Mouse (Mus musculus): ENCODE measurements around the gene Grm1.

Grm1 gene

DNA sequence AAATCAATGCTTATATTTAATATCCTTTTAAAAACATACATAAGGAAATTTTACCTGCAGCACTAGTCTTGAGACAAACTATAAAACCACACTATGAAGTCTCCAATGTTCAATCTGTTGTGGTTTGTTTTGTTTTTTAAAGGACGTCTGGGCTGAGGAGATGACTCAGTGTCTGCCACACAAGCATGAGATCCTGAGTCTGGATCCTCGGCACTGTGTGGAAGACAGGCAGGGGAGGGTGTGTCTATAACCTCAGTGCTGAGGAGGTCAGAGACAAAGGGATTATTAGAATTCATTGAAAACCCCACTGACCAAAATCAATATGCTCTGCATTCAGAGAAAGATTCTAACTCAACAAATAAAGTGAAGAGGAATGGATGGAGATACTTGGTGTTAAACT, 110.8 kb downstream of the Grm1 start:
- no peak for DNase-seq (ENCODE audit: inconsistent age in 2 of 2, low spot score in 1 of 2)

DNA sequence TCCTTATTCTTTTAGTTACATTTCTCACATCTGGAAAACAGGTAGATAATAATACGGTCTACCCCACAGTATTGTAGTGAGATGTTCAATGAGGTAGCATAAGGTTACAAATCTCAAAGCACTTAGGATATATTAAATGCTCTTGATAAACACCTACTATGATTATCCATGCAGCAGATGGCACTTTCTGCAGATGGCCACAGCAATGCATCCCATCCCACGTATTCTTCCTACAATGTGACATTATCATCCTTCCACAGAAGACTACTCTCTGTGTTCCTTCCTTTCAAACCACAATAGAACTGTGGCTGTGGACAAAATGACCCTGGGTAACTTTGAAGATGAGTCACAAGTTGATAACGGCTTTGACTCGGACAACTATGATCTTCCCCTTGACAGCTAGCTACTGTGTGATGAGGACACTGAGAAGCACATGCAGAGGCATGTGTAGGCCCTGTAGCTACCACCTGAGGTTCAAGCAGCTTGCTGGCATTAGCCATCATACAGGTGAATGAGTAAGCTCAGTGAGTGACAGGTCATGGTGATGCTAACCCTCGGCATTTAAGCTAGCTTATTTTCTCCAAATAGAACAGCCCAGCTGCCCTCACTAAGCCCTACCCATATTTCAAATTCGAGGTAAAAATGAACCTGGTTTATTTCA, 117.5 kb downstream of the Grm1 start:
- peak; percentile 16 to 44 for DNase-seq (ENCODE audit: inconsistent age in 2 of 2, low spot score in 1 of 2)

DNA sequence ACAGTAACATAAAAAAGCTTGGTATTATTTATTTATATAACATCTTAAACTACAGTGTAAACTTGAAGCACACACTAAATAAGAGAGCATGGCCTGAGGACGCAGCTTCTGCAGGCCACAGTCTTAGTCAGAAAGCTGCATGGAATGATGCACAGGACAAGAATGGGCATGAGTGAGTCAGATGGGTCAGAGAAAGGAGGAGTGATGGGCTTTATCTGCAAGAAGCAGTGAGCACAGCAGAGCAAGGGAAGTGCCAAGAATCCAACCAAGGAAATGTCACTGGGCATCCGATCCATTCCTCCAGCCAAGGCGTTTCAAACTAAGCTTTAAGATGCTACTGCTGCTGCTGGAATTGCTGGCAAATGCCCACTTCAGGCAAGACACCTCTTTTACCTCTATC, 131.6 kb downstream of the Grm1 start:
- DNase-seq (ENCODE audit: inconsistent age in 2 of 2, low spot score in 1 of 2), result peak in 1 of 2 experiments; percentile 4

DNA sequence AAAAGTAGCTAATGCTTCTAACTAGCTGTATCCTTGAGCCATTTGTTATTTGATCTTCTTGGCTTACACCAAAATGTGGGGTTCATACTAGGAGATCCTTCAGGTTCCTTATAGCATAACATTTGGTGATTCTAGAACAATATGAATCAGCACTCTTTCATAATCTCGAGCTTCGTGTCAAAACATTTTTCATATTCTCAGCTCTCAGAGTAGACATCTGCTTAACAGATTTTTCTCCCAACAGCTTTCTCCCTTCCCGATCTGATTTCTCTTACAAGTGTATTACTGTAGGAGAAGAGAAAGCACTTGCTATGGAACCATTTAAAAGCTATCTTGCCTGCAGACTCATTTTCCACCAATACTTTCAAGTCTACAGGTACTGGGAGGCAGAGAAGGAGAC, 133.0 kb downstream of the Grm1 start:
- no peak for DNase-seq (ENCODE audit: inconsistent age in 2 of 2, low spot score in 1 of 2)

DNA sequence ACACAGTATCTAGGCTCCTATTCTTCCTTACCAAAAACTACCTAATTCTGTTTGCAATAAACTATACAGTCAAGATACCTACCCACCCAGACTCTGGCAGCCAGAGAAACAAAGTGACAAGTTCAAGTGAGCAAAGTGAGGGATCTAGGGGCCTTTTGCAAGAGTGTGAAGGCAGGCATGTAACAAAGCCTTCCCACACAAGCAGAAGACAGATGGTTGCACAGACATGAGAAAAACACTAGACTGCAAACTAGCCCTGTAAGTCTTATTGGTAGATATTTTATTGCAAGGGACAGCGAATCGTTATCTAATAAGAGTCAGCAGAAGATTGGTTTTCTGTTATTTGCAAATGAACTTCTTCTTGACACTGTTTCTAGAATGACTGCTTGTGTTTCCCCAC, 134.6 kb downstream of the Grm1 start:
- no peak for DNase-seq (ENCODE audit: inconsistent age in 2 of 2, low spot score in 1 of 2)

DNA sequence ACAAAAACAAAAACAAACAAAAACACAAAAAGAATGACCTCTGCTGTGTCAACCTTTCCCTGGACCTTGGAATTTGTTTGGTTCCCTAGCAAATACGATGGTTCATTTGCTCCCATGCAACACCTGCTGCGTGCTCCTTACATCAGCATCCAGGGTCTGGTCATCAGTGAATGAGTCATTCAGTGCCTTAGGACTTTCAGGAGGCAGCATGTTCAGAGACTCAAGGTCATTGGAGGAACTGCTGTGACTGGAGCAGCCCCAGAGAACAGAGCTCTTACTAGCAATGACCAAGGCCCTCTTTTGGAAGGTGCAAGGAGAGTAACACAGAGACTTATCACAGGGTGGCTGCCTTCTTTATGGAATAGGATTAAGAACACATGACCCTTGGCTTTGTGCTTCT, 138.2 kb downstream of the Grm1 start:
- peak; percentile 18 to 22 for DNase-seq (ENCODE audit: inconsistent age in 2 of 2, low spot score in 1 of 2)

DNA sequence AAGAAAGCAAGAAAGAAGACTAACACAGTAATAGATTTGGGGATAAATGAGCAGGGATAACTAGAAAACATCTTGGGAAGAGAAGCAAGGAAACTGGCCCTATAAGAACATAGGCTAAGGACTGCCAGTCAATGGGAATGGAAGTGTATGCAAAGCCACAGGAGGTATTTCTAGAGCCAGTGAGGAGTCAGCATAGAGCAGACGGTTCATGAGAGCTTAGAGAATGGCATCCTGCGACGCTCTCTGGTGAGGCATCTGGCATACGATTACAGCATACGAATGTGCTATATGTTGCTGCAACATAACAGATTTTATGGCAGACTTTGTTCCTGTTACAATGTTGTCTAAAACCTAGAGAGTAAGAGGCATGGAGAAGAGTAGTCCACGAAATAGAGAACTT, 139.9 kb downstream of the Grm1 start:
- DNase-seq (ENCODE audit: inconsistent age in 2 of 2, low spot score in 1 of 2), result no peak

DNA sequence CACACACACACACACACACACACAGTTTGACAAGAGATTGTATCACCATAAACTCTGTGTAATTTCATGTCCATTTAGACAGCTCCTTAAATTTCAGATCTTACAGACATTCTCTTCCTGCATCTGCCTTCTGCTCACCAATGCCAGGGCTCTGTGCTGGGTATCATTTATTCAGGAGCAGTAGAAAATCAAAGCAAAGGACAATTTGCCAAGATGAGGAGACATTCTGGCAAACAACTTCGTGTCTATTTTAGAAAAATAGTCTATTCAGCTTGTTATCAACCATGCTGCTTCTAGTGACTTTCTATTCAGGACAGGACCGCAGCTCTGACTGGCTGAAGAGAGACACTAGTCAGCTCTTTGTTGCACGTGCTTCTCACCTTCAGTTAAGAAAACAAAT, 146.3 kb downstream of the Grm1 start:
- no peak for DNase-seq (ENCODE audit: inconsistent age in 2 of 2, low spot score in 1 of 2)

DNA sequence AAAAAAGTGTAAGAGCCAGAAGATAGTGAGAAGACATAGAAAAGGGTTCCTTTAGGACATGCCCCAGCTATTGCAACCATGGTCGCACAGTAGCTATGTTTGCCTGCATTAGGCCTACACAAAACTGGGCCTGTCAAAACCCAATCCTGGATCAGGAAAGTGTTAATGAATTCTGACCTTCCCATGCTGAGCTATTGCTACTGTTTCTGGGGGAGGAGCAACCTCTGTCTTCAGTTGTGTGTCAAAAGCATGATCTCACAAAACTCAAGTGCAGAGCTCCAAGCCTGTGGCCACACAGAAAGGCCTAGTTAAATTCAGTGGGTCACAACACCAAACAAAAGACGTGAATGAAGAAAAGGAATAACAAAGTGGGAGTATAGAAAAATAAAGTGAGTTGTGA, 152.5 kb downstream of the Grm1 start:
- no peak for DNase-seq (ENCODE audit: inconsistent age in 2 of 2, low spot score in 1 of 2)

DNA sequence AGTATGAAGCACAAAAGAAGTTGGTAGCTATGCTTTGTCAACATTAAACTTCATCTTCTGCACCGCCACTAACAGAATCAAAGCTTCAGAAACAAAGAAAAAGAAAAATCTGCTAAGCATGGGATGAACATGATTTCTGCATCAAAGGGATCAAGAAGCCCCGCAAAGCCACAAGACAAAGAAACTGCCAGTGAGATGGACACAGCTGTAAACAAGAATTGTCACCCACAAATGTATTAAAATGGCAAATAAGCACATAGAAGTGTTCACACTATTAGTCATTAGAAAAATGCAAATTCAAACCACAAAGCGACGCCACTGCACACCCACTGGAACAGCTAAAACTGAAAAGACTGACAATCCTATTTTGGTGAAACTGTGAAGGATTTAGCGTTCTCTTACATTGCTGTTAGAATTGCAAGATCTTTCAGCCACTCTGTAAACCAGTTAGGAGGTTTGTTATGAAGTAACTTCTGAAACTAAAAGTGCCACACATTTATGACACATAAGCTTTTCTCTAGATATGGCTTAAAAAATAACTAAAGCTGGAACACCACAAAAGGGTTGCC, 153.3 kb downstream of the Grm1 start:
- DNase-seq (ENCODE audit: inconsistent age in 2 of 2, low spot score in 1 of 2), result no peak

DNA sequence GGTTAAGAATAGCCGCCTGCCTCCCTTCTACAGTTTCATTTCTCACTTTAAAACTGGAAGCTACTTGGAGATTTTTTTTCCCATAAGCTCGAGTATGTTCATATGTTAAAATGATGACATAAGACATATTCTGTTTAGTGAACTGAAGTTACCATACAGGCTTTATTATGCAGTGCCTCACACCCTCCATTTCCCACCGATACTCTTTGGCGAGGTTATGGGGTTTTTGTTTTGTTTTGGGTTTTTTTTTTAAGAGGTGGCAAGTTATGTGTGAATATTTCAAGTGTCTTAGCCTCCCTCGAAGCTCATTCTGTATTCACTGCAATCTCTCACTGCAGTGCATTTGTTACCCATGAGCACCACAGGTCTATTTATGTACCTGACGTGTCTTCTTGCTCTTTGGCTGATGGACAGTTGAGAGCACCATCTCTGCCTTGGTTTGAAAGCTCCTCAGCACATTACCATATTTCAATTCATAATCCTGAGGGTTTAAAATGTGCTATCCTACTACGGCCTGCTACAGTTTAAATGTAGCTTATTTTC, 164.2 kb downstream of the Grm1 start:
- no peak for DNase-seq (ENCODE audit: inconsistent age in 2 of 2, low spot score in 1 of 2)

DNA sequence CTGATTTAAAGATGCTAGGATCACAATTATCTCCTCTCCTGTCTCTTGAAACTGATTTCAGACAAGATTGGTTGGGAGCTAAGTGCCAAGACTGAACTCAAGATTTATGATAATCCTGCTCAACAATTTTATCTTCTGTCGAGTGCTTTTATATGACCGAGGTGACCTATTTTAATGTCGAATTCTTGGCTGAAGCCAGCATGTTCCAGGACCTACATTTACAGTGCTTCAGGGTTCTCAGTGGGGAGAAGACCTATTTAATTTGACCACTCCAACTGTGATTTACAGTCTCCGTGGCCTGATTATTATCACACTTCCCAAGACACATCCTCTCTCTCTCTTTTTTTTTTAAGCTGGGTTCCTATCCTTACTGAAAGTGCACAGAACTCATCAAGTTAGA, 168.5 kb downstream of the Grm1 start:
- DNase-seq (ENCODE audit: inconsistent age in 2 of 2, low spot score in 1 of 2), result no peak

DNA sequence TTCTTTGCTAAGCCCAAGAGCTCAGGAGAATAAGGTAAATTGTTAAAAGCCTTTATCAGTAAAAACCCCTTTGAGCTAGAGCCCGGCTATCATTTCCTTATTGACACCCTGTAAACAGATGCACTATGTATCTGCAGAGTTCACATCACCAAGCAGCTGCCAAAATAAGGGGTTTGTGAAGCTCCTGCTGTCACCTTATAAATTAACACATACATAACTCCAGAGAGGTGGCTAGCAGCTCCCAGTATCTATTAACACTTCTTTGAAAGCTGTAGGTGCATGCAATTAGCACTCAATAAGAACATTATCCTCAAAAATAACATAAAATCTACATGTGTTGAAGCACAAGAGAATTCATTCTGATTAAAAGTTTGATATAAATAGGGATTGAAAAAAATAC, 191.9 kb downstream of the Grm1 start:
- DNase-seq (ENCODE audit: inconsistent age in 2 of 2, low spot score in 1 of 2), result no peak

DNA sequence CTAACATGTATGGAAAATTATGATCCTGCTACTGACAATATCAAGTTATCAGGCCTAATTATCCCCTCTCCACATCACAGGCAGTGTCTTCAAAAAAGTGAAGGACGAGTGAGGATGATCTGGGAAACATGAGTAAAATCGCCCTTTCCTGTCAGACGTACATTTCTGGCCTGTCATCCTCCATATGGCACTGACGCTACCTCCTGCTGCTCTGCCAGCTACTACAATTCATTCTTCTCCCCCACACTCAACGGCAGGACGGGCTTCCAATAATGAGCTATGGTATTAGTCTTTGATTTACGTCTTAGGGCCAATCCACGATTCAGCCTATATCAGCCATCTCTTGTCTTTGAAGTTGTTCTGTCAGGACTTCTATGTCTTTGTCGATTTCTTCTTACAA, 193.6 kb downstream of the Grm1 start:
- DNase-seq (ENCODE audit: inconsistent age in 2 of 2, low spot score in 1 of 2), result no peak

DNA sequence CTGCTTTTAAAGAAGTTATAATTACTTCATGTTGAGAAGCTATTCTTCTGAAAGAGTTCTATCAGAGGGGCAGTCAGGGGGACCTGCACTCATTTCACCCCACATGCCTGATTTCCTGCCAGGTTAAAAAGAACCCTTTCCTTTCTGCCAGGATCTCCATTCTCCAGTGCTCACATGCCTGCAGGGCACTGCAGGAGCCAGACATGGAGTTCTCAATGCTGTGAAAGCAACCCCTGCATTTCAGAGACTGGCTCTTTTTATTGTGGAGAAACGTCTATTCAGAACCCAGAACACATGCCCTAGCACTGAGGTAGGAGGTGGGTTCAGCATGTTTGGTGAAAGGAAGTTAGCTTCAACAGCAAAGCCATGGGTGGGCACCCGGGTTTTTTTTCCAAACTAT, 197.2 kb downstream of the Grm1 start:
- DNase-seq (ENCODE audit: inconsistent age in 2 of 2, low spot score in 1 of 2), result no peak

DNA sequence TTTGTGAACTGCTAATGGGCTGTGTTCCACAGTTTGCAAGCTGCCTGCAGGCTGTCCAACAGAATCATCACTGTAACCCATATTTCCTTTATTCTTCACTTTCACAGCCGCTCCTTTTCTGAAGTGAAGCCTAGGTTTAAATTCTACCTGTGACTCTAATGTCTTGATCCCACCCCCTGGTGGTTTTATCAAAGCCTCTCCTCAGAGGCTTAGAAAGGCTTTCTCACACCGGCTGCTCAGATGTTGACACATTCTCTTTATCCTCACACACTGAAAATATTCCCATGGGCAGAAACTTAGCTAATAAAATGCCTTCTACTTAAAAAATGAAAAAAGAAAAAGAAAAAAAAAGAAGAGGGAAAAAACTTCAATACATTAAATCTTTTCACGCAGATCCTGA, 210.0 kb downstream of the Grm1 start:
- no peak for DNase-seq (ENCODE audit: inconsistent age in 2 of 2, low spot score in 1 of 2)

DNA sequence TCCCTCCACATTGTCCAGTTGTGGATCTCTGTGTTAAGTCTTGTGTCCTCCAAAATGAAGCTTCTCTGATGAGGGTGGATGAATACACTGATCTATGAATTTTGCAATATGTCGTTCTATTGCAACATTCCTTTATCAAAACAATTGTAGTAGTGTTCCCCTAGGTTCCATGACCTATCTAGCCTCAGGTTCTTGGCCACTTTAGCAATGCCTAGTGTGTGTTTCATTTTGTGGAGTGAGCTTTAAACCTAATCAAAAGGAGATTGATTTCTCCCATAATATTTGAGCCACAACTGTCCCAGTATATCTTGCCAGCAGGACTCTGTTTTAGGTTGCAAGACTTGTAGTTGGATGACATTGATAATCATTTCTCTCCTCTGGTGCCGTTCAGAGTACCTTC, 211.9 kb downstream of the Grm1 start:
- no peak for DNase-seq (ENCODE audit: inconsistent age in 2 of 2, low spot score in 1 of 2)

DNA sequence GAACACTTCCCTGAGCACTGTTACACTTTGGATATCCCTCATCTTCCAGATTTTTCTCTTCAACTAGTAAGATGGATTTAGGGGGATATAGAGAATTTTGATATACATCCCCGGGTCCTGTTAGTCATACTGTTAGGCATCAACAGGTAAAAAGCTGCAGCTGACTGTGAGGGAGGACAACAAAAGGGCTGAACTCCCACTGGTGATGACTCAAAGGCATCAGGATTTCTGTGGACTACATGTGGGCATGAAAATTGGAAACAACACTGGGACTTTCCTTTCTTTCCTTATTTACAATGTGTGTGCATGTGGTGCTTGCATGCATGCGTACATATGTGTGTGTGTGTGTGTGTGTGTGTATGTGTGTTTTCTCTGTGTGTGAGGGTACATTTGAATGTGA, 215.9 kb downstream of the Grm1 start:
- DNase-seq (ENCODE audit: inconsistent age in 2 of 2, low spot score in 1 of 2), result no peak

DNA sequence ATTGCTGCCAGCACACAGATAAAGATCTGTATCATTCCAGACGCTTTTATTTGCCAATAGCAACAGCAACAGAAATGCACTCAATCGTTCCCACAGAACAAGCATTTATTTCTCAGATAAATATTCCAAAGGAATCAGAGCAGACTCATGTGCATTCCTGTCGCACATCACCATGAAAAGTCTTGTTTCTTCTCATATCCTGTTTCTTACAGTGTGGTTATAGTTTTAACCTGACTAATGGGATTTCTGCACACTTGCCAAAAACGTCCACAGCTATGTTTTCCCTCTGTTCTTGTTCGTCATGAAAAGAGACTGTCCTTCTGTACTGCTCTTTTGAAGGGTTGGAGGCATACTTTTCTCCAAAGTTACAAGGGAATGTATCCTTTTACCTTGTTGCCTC, 217.4 kb downstream of the Grm1 start:
- DNase-seq (ENCODE audit: inconsistent age in 2 of 2, low spot score in 1 of 2), result no peak

DNA sequence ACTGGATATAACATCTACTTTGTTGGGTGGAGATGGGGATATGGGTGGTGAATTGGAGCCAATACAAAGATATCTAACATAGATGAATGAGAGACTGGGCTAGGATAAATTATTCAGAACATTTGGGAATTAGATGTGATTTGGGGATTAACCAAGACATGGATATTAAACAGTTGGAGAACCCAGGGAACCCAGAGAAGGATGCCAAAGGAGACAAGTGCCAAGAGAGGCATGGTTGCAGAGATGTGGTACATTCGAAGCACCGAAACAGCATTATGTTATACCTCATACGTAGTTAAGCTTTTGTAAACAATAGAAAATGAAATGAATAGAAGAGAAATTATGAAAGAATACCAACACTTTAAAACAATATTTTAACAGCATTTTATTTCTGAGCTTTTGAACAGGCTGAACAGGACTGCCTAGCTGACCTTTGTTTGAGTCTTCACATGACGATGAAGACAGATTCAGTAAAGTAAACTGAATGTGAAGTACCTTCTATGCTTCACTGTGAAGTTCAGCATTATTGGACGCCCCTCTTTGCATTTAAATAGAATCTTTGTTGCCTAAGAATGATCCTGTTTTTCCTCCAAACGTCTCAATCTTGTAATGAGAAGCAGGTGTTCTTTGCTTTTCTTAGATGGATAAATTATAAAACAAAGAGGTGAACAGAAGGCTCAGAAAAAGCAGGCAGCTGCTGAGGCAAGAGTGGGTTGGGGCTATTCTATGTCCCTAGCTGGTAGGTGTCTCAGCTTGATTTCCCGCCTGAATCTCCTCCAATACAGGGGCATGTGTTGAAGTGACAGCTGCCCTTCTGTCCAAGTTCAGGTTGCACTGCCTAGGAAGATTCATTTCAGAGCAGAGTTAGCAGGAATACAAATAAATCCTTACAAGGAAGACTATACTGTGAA, 234.5 kb downstream of the Grm1 start:
- DNase-seq (ENCODE audit: inconsistent age in 2 of 2, low spot score in 1 of 2), result no peak

DNA sequence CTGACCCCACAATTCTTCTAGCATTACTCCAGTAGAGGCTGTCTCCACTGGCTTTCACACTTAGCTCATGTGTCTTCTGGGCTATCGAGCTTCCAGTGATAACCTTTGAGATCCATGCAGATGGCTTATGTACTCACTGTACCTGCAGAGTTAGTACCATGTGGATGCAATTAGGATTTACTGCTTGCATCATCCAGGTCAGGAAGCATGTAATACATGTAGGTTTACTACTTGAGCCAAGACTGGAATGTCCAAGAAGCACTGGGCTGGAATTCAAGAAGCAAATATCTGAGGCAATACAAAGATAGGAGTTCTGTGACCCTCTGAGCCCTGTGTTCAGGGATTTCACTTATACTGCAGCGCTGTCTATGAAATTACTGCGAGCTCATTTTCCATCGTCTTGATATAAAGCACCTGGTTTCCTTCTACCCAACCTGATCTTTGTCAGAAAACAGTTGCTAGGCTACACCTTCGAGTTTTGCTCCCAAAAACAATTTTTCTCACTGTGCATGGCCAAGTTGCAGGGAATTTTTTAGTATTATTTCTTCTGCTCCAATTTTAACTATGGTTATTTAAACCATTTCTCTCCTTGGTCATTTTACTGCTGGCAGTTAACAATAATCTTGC, 237.0 kb downstream of the Grm1 start:
- no peak for DNase-seq (ENCODE audit: inconsistent age in 2 of 2, low spot score in 1 of 2)

DNA sequence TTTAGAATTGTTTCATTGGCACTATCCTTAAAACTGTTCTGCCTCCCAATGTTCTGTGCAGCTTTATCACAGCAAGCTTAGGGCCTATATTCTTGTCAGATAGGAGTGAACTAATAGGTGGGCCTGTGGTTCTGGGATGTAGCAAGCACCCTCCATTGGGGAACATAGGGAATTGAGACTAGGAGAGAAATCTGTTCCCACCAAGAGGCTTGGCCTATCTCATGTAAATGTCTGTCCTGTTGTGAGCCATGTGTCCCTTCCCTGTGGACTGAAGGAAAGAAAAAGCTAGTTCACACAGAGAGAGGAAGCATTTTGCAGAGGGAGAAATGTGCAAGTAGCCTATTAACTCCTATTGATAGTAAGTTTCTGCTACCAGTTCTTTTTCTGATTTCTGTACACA, 246.8 kb downstream of the Grm1 start:
- DNase-seq (ENCODE audit: inconsistent age in 2 of 2, low spot score in 1 of 2), result no peak
